In genomic region chr4:89490947-89491346, GRCm38 (mm10) we compare ENCODE assay signal across 23 mouse cellular contexts.
"Had no signal": no experiment of that assay in that cellular context is flagged by ENCODE, and none has a peak within 500 bp of the region (broad histone marks: within the 10 kb centered on the region; RNA-seq: fewer than 3 reads in every experiment).

No protein-coding gene starts in this region.

- H3K4me3 ChIP-seq: heart, embryonic 10.5 days; heart, embryonic 12.5 days; hindbrain, embryonic 10.5 days; hindbrain, embryonic 12.5 days; intestine, embryonic 15.5 days; limb, embryonic 13.5 days; limb, embryonic 15.5 days had no signal

- H3K4me2 ChIP-seq: heart, embryonic 12.5 days; hindbrain, embryonic 12.5 days; hindbrain, embryonic 14.5 days; intestine, embryonic 15.5 days; limb, embryonic 13.5 days; limb, embryonic 15.5 days had no signal

- H3K27ac ChIP-seq: heart, embryonic 10.5 days; hindbrain, embryonic 10.5 days; hindbrain, embryonic 12.5 days; hindbrain, embryonic 14.5 days; intestine, embryonic 15.5 days; limb, embryonic 13.5 days; limb, embryonic 15.5 days had no signal

- H3K27me3 ChIP-seq: heart, embryonic 12.5 days; hindbrain, embryonic 12.5 days; intestine, embryonic 15.5 days; limb, embryonic 13.5 days; limb, embryonic 15.5 days had no signal

- H3K9me3 ChIP-seq: hindbrain, embryonic 10.5 days; hindbrain, embryonic 12.5 days; intestine, embryonic 15.5 days; limb, embryonic 13.5 days; limb, embryonic 15.5 days had no signal

- DNase-seq: gastrocnemius, postnatal 14 days; gastrocnemius, postnatal 36 days; heart, adult 18-20 months; heart, postnatal 10 days; heart, postnatal 4 days; kidney, adult 18-20 months; kidney, adult 8-10 months; kidney, postnatal 14 days; kidney, postnatal 36 days; layer of hippocampus, adult 9-11 months; layer of hippocampus, postnatal 36 days; left cerebral cortex, postnatal 4 days had no signal

- H3K9ac ChIP-seq: heart, embryonic 12.5 days; hindbrain, embryonic 12.5 days; hindbrain, embryonic 14.5 days; intestine, embryonic 15.5 days; limb, embryonic 13.5 days; limb, embryonic 15.5 days had no signal

- H3K36me3 ChIP-seq: heart, embryonic 10.5 days; heart, embryonic 12.5 days; hindbrain, embryonic 10.5 days; hindbrain, embryonic 12.5 days; intestine, embryonic 15.5 days; limb, embryonic 13.5 days; limb, embryonic 15.5 days had no signal

- H3K4me1 ChIP-seq: hindbrain, embryonic 10.5 days; hindbrain, embryonic 12.5 days; intestine, embryonic 15.5 days; limb, embryonic 13.5 days; limb, embryonic 15.5 days had no signal

- ATAC-seq: hindbrain, embryonic 16.5 days; inflammation-experienced regulatory T-cells, adult 6 months; intestine, embryonic 15.5 days; intestine, postnatal 0 days had no signal
